Mouse (Mus musculus) fat pad, adult 2 months (tissue): ENCODE measurements around the gene Trpv1.

Source experiments
- DNase-seq: peaks from one replicate; pipeline ENCODE4 v3.0.0-alpha.2; 2011; ENCODE audit warnings: low read depth, low spot score; ENCODE audit errors: extremely low read depth

Trpv1 gene

GRCm38 (mm10) chr11:73233992-73234391, at the start of gene Trpv1:
Trpv1 (plus strand) TSS chr11:73234292.
- DNase-seq, result no peak

GRCm38 (mm10) chr11:73185872-73186615, 48.0 kb upstream of the Trpv1 start:
- DNase-seq, result no peak

GRCm38 (mm10) chr11:73187231-73187630, 46.9 kb upstream of the Trpv1 start:
- no peak for DNase-seq

GRCm38 (mm10) chr11:73193047-73193446, 41.0 kb upstream of the Trpv1 start:
- no peak for DNase-seq

- DNase-seq, result no peak
These were observed 39.6 kb upstream of the Trpv1 start for GRCm38 (mm10) chr11:73194444-73194843.

GRCm38 (mm10) chr11:73198190-73198589, 35.9 kb upstream of the Trpv1 start:
- no peak for DNase-seq

- no peak for DNase-seq
These were observed 35.4 kb upstream of the Trpv1 start, which contains the start of gene Ctns for GRCm38 (mm10) chr11:73198603-73199229. Ctns (minus strand) TSS chr11:73199042.

- no peak for DNase-seq
These were observed 34.8 kb upstream of the Trpv1 start, which contains the start of gene Shpk for GRCm38 (mm10) chr11:73199230-73199712. Shpk (plus strand) TSS chr11:73199460.

GRCm38 (mm10) chr11:73199879-73200278, 34.2 kb upstream of the Trpv1 start:
- no peak for DNase-seq

GRCm38 (mm10) chr11:73201021-73201420, 33.1 kb upstream of the Trpv1 start:
- no peak for DNase-seq

- no peak for DNase-seq
These were observed 32.5 kb upstream of the Trpv1 start for GRCm38 (mm10) chr11:73201597-73201996.

GRCm38 (mm10) chr11:73203895-73204294, 30.2 kb upstream of the Trpv1 start:
- DNase-seq, result no peak

- DNase-seq, result peak; percentile 80
These were observed 28.9 kb upstream of the Trpv1 start for GRCm38 (mm10) chr11:73205194-73205593.

GRCm38 (mm10) chr11:73207621-73208020, 26.5 kb upstream of the Trpv1 start:
- DNase-seq, result no peak

- DNase-seq, result no peak
These were observed 20.1 kb upstream of the Trpv1 start for GRCm38 (mm10) chr11:73213956-73214355.

- no peak for DNase-seq
These were observed 14.4 kb upstream of the Trpv1 start for GRCm38 (mm10) chr11:73219671-73220070.

- DNase-seq, result no peak
These were observed 13.4 kb upstream of the Trpv1 start for GRCm38 (mm10) chr11:73220651-73221050.

GRCm38 (mm10) chr11:73222846-73223245, 11.2 kb upstream of the Trpv1 start:
- DNase-seq, result no peak

- DNase-seq, result no peak
These were observed 10.1 kb upstream of the Trpv1 start for GRCm38 (mm10) chr11:73223966-73224365.

GRCm38 (mm10) chr11:73225856-73226255, 8.2 kb upstream of the Trpv1 start:
- DNase-seq, result no peak

GRCm38 (mm10) chr11:73228881-73229280, 5.2 kb upstream of the Trpv1 start:
- DNase-seq, result no peak

- DNase-seq, result no peak
These were observed 4.0 kb upstream of the Trpv1 start for GRCm38 (mm10) chr11:73230081-73230480.
